Mouse (Mus musculus) hindbrain, postnatal 0 days (tissue): ENCODE results near the gene Dqx1. TPM values are rescaled to one million over a fixed set of nuclear protein-coding genes. Genes with fewer than 3 reads are reported as not detected.

ENCODE experiments used
- ATAC-seq: fragments of 200-750 bp; cut with Nextera tagmentation; 2 replicates; pipeline ENCODE4 v1.8.0; 2017; ENCODE audit warnings: mild to moderate bottlenecking, moderate TSS enrichment, moderate library complexity
- DNase-seq: peaks from one replicate; pipeline ENCODE4 v3.0.0-alpha.2; 2015; ENCODE audit warnings: low spot score
- H3K27ac ChIP-seq: fragments of 300-500 bp; sonication (generic); 2 replicates; pipeline ENCODE4 v1.5.1; 2014; ENCODE audit warnings: mild to moderate bottlenecking
- H3K27me3 ChIP-seq: fragments of 300-500 bp; sonication (generic); 2 replicates; pipeline ENCODE4 v1.6.1; 2014; ENCODE audit warnings: low read length, mixed read lengths; ENCODE audit not compliant: insufficient read depth
- H3K36me3 ChIP-seq: fragments of 300-500 bp; sonication (generic); 2 replicates; pipeline ENCODE4 v1.6.1; 2014; ENCODE audit warnings: low read length, mixed read lengths; ENCODE audit not compliant: insufficient read depth
- H3K4me1 ChIP-seq: fragments of 300-500 bp; sonication (generic); 2 replicates; pipeline ENCODE4 v1.6.1; 2014; ENCODE audit warnings: antibody characterized with exemption, low read length, mixed read lengths; ENCODE audit not compliant: insufficient read depth
- H3K4me2 ChIP-seq: fragments of 300-500 bp; sonication (generic); 2 replicates; pipeline ENCODE4 v1.6.1; 2014; ENCODE audit warnings: low read depth, mild to moderate bottlenecking, low read length, moderate library complexity, mixed read lengths
- H3K4me3 ChIP-seq: fragments of 300-500 bp; sonication (generic); 2 replicates; pipeline ENCODE4 v1.5.1; 2014; ENCODE audit warnings: low read length
- H3K9ac ChIP-seq: fragments of 300-500 bp; sonication (generic); replicated peaks from 2 replicates; pipeline ENCODE4 v1.6.1; 2014; ENCODE audit warnings: mild to moderate bottlenecking, low read length, moderate library complexity, mixed read lengths
- H3K9me3 ChIP-seq: fragments of 300-500 bp; sonication (generic); 2 replicates; pipeline ENCODE4 v1.6.1; 2016; ENCODE audit warnings: low read length, mixed read lengths
- CTCF ChIP-seq: IDR thresholded peaks from 2 replicates; pipeline ENCODE4 v1.5.1; 2016; ENCODE audit warnings: antibody characterized with exemption, control low read depth, low read depth
- WGBS: fragments of 180-500 bp; shearing (Covaris S2); extraction: QIAGEN DNeasy Blood & Tissue Kit; methylation state at CpG from one replicate; pipeline ENCODE4 v1.1.7; 2014; 5-methylcytosine and 5-hydroxymethylcytosine counted together
- polyA plus RNA-seq: library from polyadenylated mRNA; unstranded; fragments of >200 nt; fragmentation: Nextera tagmentation; extraction: Ambion mirVana; gene quantifications from 2 replicates; pipeline ENCODE4 v1.2.1, GENCODE M21; 2015
- total RNA-seq: library from RNA; depleted of rRNA; stranded (reverse); fragments of >200 nt; gene quantifications from 2 replicates; pipeline ENCODE4 v1.2.3, GENCODE M21; 2014; rRNA removed

Dqx1 gene
- total RNA-seq (0.50 TPM in 1 of 2 replicates, not detected in the other), polyA plus RNA-seq (0.36 and 0.42 TPM in 2 replicates)

DNA sequence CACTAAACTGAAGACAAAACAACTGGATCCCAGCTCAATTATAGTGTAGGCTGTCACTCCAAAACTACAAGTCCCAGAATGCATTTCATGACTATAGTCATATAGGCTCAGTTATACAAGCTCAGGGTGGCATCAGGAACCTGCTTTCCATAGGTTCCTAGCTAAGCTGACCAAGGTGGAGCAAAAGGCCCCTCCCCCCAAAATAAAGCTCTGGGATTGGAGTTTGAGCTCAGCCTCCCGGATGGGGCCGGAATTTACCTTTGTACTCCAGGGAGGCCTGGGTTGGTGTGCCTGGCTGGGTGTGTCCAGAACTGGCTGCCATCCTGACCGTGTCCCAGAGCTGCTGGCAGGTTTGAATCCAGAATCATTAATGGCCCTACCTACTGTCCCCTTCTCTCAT, at the start of gene Dqx1:
Gene Dqx1, plus strand, starts transcription at position 55 of the 400 bp plus-strand sequence.
- no peak within 1 kb of the TSS for H3K4me2 ChIP-seq
- DNase-seq: peak; percentile 47
- WGBS: 52% methylated on average over 3 of the region's 3 CpGs

DNA sequence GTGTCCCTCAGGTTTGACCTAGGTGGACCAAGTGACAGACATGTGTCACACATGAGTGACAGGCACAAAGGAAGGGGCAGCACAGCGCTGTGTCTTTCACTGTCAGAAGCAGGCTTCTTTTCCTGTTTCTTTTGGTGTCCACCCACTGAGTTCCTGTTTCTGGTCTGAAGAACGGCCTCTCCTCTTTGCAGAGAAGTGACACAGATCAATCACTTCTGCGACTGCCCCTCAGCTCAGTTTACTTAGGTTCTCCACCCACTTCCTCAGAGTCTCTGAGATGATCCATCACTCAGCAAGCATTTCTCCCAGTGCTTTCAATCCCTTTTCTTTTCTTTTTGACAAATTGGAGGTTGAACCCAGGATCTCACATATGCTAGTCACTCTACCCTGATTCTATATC, 49.0 kb upstream of the Dqx1 start:
- Histone ChIP-seq H3K4me3 (no peak overlapping the region), H3K4me2 (no peak overlapping the region), H3K9me3 (no peaks in the 10 kb centered on the region), H3K4me1 (no peaks in the 10 kb centered on the region), H3K9ac (no peak overlapping the region), H3K27me3 (no peaks in the 10 kb centered on the region), H3K36me3 (no peaks in the 10 kb centered on the region), H3K27ac (no peak overlapping the region)
- DNase-seq: no peak
- TF ChIP-seq CTCF: no peak
- ATAC-seq: no peak
- 57% methylated on average over 3 of the region's 3 CpGs for WGBS

More for the DNA sequence above, at the start of gene Dqx1:
- no peak for ATAC-seq
- H3K27ac ChIP-seq: no peak within 1 kb of the TSS
- H3K9ac ChIP-seq: no peak within 1 kb of the TSS
- H3K4me1 ChIP-seq: peaks cover 13% of the 10 kb centered on the region
- no peaks in the 10 kb centered on the region for H3K36me3 ChIP-seq
- no peak within 1 kb of the TSS for H3K4me3 ChIP-seq
- peaks cover 15% of the 10 kb centered on the region for H3K27me3 ChIP-seq
- H3K9me3 ChIP-seq: no peaks in the 10 kb centered on the region
- TF ChIP-seq CTCF: no peak

DNA sequence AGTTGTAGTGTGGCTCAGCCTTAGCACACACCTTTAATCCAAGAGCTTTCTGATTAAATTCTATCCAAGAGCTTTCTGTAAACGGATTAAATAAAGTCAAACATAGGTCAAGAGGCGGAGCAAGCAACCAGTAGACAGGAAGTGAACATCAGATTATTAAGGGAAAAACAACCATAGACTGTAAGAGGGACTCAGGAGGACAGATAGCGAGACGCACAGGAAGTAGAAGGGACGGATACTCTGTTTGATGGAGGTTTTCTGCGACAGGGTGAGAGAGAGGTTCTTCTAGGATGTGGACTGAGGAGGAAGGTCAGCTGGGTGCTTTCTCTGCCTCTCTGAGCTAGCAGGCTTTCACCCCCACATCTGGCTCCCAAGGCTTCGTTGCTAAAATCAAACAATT, 47.6 kb upstream of the Dqx1 start:
- Histone ChIP-seq H3K27ac (no peak overlapping the region), H3K9ac (no peak overlapping the region), H3K4me3 (no peak overlapping the region), H3K27me3 (no peaks in the 10 kb centered on the region), H3K4me1 (no peaks in the 10 kb centered on the region), H3K36me3 (no peaks in the 10 kb centered on the region), H3K4me2 (no peak overlapping the region), H3K9me3 (no peaks in the 10 kb centered on the region)
- TF ChIP-seq CTCF: no peak
- 75% methylated on average over 7 of the region's 7 CpGs for WGBS
- ATAC-seq (no peak), DNase-seq (no peak)

DNA sequence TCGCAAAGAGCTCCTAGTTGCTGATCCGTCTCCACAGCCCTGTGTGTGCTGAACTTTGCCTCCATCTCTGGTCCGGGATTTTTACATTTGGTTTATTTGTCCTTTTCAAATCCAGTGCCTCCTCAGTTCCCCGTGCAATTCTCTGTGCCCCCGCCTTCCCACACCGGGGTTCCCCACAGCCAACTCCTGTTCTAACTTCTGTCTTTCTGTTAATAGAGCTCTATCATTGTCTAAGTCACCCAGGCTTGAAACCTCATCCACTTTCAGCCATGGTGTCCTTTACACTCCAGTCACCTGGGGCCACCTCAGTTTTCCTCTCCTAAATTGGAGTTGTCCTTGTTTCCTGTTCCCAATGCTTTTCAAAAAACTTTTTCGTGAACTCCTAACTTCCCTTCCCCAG, 46.4 kb upstream of the Dqx1 start:
- H3K27me3 ChIP-seq: no peaks in the 10 kb centered on the region
- no peaks in the 10 kb centered on the region for H3K4me1 ChIP-seq
- ATAC-seq: no peak
- 82% methylated on average over 7 of the region's 7 CpGs for WGBS
- H3K27ac ChIP-seq: no peak overlapping the region
- no peak overlapping the region for H3K4me3 ChIP-seq
- TF ChIP-seq CTCF: no peak
- no peaks in the 10 kb centered on the region for H3K36me3 ChIP-seq
- no peak overlapping the region for H3K4me2 ChIP-seq
- no peaks in the 10 kb centered on the region for H3K9me3 ChIP-seq
- no peak for DNase-seq
- no peak overlapping the region for H3K9ac ChIP-seq

DNA sequence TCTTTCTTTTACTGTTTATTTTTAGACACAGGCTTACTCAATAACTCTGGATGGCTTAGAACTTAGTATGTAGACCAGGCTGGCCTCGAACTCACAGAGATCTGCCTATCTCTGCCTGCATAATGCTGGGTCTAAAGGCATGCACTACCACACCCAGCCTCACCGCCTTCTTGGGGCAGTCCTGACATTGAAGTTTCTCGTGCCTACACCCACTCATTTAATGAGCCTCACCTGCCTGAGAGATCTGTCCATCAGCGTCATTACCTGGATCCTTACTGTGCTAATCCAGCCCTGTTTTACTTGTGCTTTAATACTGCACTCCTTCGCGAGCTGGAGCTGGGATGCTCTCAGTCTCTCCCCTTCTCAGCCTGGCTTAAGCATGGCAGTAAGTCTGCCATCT, 45.9 kb upstream of the Dqx1 start:
- H3K4me2 ChIP-seq: no peak overlapping the region
- no peaks in the 10 kb centered on the region for H3K36me3 ChIP-seq
- DNase-seq (no peak), ATAC-seq (no peak)
- no peak for TF ChIP-seq CTCF
- no peaks in the 10 kb centered on the region for H3K27me3 ChIP-seq
- WGBS: 79% methylated on average over 6 of the region's 6 CpGs
- no peak overlapping the region for H3K27ac ChIP-seq
- H3K9ac ChIP-seq: no peak overlapping the region
- no peaks in the 10 kb centered on the region for H3K4me1 ChIP-seq
- H3K9me3 ChIP-seq: no peaks in the 10 kb centered on the region
- H3K4me3 ChIP-seq: no peak overlapping the region

DNA sequence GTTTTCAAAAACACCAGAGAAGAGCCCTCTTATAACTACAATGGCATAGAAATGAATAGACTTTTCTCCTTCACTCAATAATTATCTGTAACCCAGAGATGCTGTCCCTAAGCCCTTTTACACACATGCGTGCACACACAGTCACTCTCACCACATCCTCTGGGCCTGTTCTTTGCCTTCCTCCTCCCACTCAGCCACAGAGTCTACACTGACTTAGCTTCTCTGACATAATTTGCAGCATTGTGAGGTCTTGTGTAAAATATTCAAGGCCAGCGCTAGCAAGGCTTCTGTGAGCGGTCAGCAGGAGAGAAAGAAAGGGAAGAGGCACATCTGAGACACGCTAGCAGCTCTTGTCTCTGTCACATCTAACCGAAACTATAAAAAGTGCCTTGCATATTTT, 44.2 kb upstream of the Dqx1 start:
- no peak for ATAC-seq
- no peak for TF ChIP-seq CTCF
- DNase-seq: no peak

DNA sequence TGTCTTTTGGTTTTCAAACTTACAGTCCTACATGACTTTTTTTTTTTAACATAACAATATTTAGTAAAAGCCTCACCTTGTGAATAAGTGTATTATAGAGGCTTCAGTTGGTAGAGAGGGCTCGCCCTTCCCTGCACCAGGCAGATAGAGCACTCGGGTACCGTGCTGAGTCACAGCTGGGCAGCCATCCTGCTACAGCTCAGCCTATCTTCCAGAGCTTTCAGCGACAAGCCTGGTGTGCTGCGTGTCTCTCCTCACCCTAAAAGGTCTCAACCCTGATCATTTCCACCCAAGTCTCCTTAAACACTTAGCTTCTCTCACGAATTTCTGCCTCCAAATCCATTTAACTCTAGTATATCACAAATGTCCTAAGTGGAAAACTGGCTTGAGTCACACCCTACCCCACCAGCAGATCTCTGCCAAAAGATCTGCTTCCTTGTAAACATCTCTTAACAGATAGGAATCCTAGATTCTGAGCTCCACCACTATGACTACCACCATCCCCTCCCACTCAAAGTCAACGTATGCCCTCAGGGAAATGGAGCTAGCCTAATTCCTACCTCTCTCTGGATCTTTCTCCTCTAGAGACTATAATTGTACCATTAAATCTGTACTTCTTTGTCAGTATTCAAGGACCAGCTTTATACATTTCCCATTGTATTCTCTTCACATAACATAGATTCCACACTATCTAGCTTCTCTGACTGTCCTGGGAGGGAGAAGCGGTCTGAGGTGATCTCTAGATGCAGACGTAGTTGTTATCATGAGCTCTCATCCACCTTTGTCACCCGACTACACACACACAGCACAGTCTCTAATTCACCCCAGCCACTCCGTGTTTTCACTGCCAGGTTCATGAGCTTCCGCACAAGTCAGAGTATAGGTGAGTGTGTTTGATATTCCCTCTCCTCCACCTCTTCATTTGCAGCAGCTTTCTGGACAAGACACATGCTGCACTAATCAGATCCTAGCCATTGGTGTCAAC, 42.9 kb upstream of the Dqx1 start:
- Histone ChIP-seq H3K4me3 (no peak overlapping the region), H3K4me2 (no peak overlapping the region), H3K9ac (no peak overlapping the region), H3K9me3 (no peaks in the 10 kb centered on the region), H3K27me3 (no peaks in the 10 kb centered on the region), H3K27ac (no peak overlapping the region), H3K36me3 (no peaks in the 10 kb centered on the region), H3K4me1 (no peaks in the 10 kb centered on the region)
- no peak for TF ChIP-seq CTCF
- ATAC-seq (no peak), DNase-seq (no peak)
- 75% methylated on average over 12 of the region's 12 CpGs for WGBS

More for the DNA sequence above, 44.2 kb upstream of the Dqx1 start:
- H3K27ac ChIP-seq: no peak overlapping the region
- H3K4me1 ChIP-seq: no peaks in the 10 kb centered on the region
- H3K9me3 ChIP-seq: no peaks in the 10 kb centered on the region
- no peak overlapping the region for H3K4me2 ChIP-seq
- H3K9ac ChIP-seq: no peak overlapping the region
- H3K4me3 ChIP-seq: no peak overlapping the region
- 70% methylated on average over 5 of the region's 5 CpGs for WGBS
- H3K27me3 ChIP-seq: no peaks in the 10 kb centered on the region
- no peaks in the 10 kb centered on the region for H3K36me3 ChIP-seq
